Mouse (Mus musculus): Measurements from ENCODE around the gene Il6st. TPM values are rescaled to one million over a fixed set of nuclear protein-coding genes. Genes with fewer than 3 reads are reported as not detected.

Il6st gene
- polyA plus RNA-seq, 1 experiment = 65.0 TPM

DNA sequence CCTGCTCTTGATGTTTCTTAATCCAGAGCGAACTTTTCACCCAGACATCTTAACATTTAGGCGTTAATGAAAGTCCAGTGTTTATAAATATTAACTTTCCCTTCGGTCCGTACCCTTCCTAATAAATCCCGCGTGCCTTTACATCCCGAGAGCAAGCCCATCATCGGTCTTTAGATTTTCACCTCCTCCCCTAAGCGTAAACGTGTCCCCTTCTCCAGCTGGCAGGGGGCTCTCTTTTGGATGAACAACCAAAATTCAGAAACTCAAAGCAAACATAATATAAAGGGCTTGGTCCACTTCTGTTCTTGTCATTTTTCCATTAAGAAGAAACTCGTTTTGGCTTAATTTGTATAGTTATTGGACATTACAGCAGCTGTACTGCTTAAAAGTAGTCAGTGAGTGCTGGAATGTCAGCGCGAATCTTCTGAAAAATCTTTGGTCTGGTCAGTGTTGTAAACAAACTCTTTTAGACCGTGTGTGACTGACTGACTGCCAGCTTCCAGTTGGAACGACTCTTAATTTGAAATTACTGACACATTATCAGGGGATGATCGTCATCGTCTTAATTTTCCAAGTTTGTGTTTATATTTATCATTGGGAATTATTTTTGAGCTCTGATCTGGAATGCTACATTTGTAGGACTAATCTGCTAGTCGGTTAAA lies 887 bp downstream of the Il6st start:
- Histone ChIP-seq H3K9me3 (replicated peaks; ENCODE audit: control insufficient read depth, insufficient read depth, low read length, poor library complexity, severe bottlenecking) (no peaks in the 10 kb centered on the region), H3K4me3 (ENCODE audit: low read depth, low read length) (peak overlapping the region; percentile 98), H3K27me3 (ENCODE audit: control insufficient read depth, insufficient read depth, low read length, poor library complexity, severe bottlenecking) (no peaks in the 10 kb centered on the region), H3K9ac (ENCODE audit: low read depth, poor library complexity, severe bottlenecking) (peak overlapping the region; percentile 96), H3K4me1 (ENCODE audit: control insufficient read depth, insufficient read depth, low read length) (peaks cover 11% of the 10 kb centered on the region), H3K36me3 (ENCODE audit: control insufficient read depth, insufficient read depth, low read length, poor library complexity, severe bottlenecking) (no peaks in the 10 kb centered on the region), H3K27ac (ENCODE audit: insufficient read depth, low read length) (no peak overlapping the region)
- no peak for TF ChIP-seq EP300 (IDR thresholded peaks at IDR 0.05; ENCODE audit: insufficient read depth, low read depth, low read length)
- no peak for TF ChIP-seq POLR2A (IDR thresholded peaks at IDR 0.05; ENCODE audit: insufficient read depth, low read length)
- no peak for TF ChIP-seq CTCF (IDR thresholded peaks at IDR 0.05; ENCODE audit: low read depth, low read length)

- Histone ChIP-seq H3K4me3 (ENCODE audit: low read depth, low read length) (peak overlapping the region; percentile 26; the same call in 1 of the 2 replicates), H3K9ac (ENCODE audit: low read depth, poor library complexity, severe bottlenecking) (no peak overlapping the region), H3K27me3 (ENCODE audit: control insufficient read depth, insufficient read depth, low read length, poor library complexity, severe bottlenecking) (no peaks in the 10 kb centered on the region), H3K36me3 (ENCODE audit: control insufficient read depth, insufficient read depth, low read length, poor library complexity, severe bottlenecking) (no peaks in the 10 kb centered on the region), H3K4me1 (ENCODE audit: control insufficient read depth, insufficient read depth, low read length) (peaks cover 11% of the 10 kb centered on the region), H3K9me3 (replicated peaks; ENCODE audit: control insufficient read depth, insufficient read depth, low read length, poor library complexity, severe bottlenecking) (no peaks in the 10 kb centered on the region), H3K27ac (ENCODE audit: insufficient read depth, low read length) (no peak overlapping the region)
- no peak for TF ChIP-seq EP300 (IDR thresholded peaks at IDR 0.05; ENCODE audit: insufficient read depth, low read depth, low read length)
- no peak for TF ChIP-seq CTCF (IDR thresholded peaks at IDR 0.05; ENCODE audit: low read depth, low read length)
- TF ChIP-seq POLR2A (IDR thresholded peaks at IDR 0.05; ENCODE audit: insufficient read depth, low read length) = no peak
Observed at GRCm38 (mm10) chr13:112465585-112465984, 1.7 kb downstream of the Il6st start.

GRCm38 (mm10) chr13:112466136-112466945 lies 2.5 kb downstream of the Il6st start:
- Histone ChIP-seq H3K36me3 (ENCODE audit: control insufficient read depth, insufficient read depth, low read length, poor library complexity, severe bottlenecking) (no peaks in the 10 kb centered on the region), H3K9ac (ENCODE audit: low read depth, poor library complexity, severe bottlenecking) (no peak overlapping the region), H3K27ac (ENCODE audit: insufficient read depth, low read length) (no peak overlapping the region), H3K4me1 (ENCODE audit: control insufficient read depth, insufficient read depth, low read length) (peaks cover 7% of the 10 kb centered on the region), H3K4me3 (ENCODE audit: low read depth, low read length) (no peak overlapping the region), H3K9me3 (replicated peaks; ENCODE audit: control insufficient read depth, insufficient read depth, low read length, poor library complexity, severe bottlenecking) (no peaks in the 10 kb centered on the region), H3K27me3 (ENCODE audit: control insufficient read depth, insufficient read depth, low read length, poor library complexity, severe bottlenecking) (no peaks in the 10 kb centered on the region)
- TF ChIP-seq CTCF (IDR thresholded peaks at IDR 0.05; ENCODE audit: low read depth, low read length) = no peak

- TF ChIP-seq POLR2A (IDR thresholded peaks at IDR 0.05; ENCODE audit: insufficient read depth, low read length) (no peak), EP300 (IDR thresholded peaks at IDR 0.05; ENCODE audit: insufficient read depth, low read depth, low read length) (no peak), CTCF (IDR thresholded peaks at IDR 0.05; ENCODE audit: low read depth, low read length) (no peak)
- no peaks in the 10 kb centered on the region for H3K9me3 ChIP-seq (replicated peaks; ENCODE audit: control insufficient read depth, insufficient read depth, low read length, poor library complexity, severe bottlenecking)
- no peaks in the 10 kb centered on the region for H3K27me3 ChIP-seq (ENCODE audit: control insufficient read depth, insufficient read depth, low read length, poor library complexity, severe bottlenecking)
- peaks cover 6% of the 10 kb centered on the region for H3K4me1 ChIP-seq (ENCODE audit: control insufficient read depth, insufficient read depth, low read length)
- H3K9ac ChIP-seq (ENCODE audit: low read depth, poor library complexity, severe bottlenecking) = 0 out of 2 replicates have a peak overlapping the region, but pooled peaks have one; percentile 37
- H3K36me3 ChIP-seq (ENCODE audit: control insufficient read depth, insufficient read depth, low read length, poor library complexity, severe bottlenecking) = no peaks in the 10 kb centered on the region
- H3K4me3 ChIP-seq (ENCODE audit: low read depth, low read length) = no peak overlapping the region
- H3K27ac ChIP-seq (ENCODE audit: insufficient read depth, low read length) = no peak overlapping the region
Observed at GRCm38 (mm10) chr13:112466946-112467255, 3.0 kb downstream of the Il6st start.

DNA sequence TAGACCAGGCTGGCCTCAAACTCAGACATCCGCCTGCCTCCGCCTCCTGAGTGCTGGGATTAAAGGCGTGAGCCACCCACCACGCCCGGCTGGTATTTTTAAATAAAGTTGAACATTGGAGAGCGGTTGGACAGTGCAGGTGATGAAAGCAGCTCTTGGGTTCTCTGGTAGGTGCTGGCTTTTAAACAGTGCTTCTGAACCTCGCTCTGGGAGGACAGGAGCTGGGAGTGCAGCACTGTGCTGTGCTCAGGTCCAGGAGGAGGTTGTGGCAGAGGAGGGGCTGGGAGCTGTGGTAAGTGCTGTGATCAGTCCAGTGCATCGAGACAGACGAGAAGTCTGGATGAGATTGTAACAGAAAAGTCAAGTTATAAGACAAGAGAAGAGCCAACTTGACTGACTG lies 3.5 kb downstream of the Il6st start:
- Histone ChIP-seq H3K9me3 (replicated peaks; ENCODE audit: control insufficient read depth, insufficient read depth, low read length, poor library complexity, severe bottlenecking) (no peaks in the 10 kb centered on the region), H3K27me3 (ENCODE audit: control insufficient read depth, insufficient read depth, low read length, poor library complexity, severe bottlenecking) (no peaks in the 10 kb centered on the region), H3K36me3 (ENCODE audit: control insufficient read depth, insufficient read depth, low read length, poor library complexity, severe bottlenecking) (no peaks in the 10 kb centered on the region), H3K9ac (ENCODE audit: low read depth, poor library complexity, severe bottlenecking) (peak overlapping the region; percentile 37; the same call in 1 of the 2 replicates), H3K27ac (ENCODE audit: insufficient read depth, low read length) (no peak overlapping the region), H3K4me1 (ENCODE audit: control insufficient read depth, insufficient read depth, low read length) (peaks cover 4% of the 10 kb centered on the region), H3K4me3 (ENCODE audit: low read depth, low read length) (no peak overlapping the region)
- no peak for TF ChIP-seq CTCF (IDR thresholded peaks at IDR 0.05; ENCODE audit: low read depth, low read length)
- no peak for TF ChIP-seq EP300 (IDR thresholded peaks at IDR 0.05; ENCODE audit: insufficient read depth, low read depth, low read length)
- no peak for TF ChIP-seq POLR2A (IDR thresholded peaks at IDR 0.05; ENCODE audit: insufficient read depth, low read length)

DNA sequence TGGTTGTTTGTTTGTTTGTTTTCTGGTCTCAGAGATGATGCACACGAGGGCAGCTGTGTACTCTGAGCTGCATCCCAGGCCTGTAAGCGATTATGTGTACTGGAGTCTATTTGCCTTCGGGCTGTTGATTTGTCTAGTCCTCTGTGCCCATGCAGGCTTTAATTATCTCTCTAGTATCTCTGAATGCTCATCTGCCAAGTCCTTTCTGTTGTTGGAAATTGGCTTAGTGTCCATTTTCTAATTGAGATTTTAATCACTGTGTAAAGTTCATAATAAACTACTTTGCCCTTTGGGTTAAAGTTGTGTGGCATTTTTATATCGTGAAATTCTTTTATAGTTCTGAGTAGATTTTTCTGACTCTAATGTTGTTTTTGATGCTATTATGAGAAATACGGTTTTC lies 5.6 kb downstream of the Il6st start:
- Histone ChIP-seq H3K9ac (ENCODE audit: low read depth, poor library complexity, severe bottlenecking) (no peak overlapping the region), H3K9me3 (replicated peaks; ENCODE audit: control insufficient read depth, insufficient read depth, low read length, poor library complexity, severe bottlenecking) (no peaks in the 10 kb centered on the region), H3K36me3 (ENCODE audit: control insufficient read depth, insufficient read depth, low read length, poor library complexity, severe bottlenecking) (no peaks in the 10 kb centered on the region; the same call in 1 of the 2 replicates), H3K4me1 (ENCODE audit: control insufficient read depth, insufficient read depth, low read length) (peaks cover 4% of the 10 kb centered on the region), H3K27ac (ENCODE audit: insufficient read depth, low read length) (no peak overlapping the region), H3K4me3 (ENCODE audit: low read depth, low read length) (no peak overlapping the region), H3K27me3 (ENCODE audit: control insufficient read depth, insufficient read depth, low read length, poor library complexity, severe bottlenecking) (no peaks in the 10 kb centered on the region)
- TF ChIP-seq EP300 (IDR thresholded peaks at IDR 0.05; ENCODE audit: insufficient read depth, low read depth, low read length) (no peak), POLR2A (IDR thresholded peaks at IDR 0.05; ENCODE audit: insufficient read depth, low read length) (no peak), CTCF (IDR thresholded peaks at IDR 0.05; ENCODE audit: low read depth, low read length) (no peak)
